Mouse (Mus musculus): ENCODE results near the gene Sipa1l3.

Gene Sipa1l3

GRCm38 (mm10) chr7:29381466-29382040 is 136.9 kb downstream of the Sipa1l3 start:
- DNase-seq (ENCODE audit: low read depth, low spot score), result no peak

- DNase-seq (ENCODE audit: low read depth, low spot score), result no peak
Measured at GRCm38 (mm10) chr7:29374054-29374453, 144.4 kb downstream of the Sipa1l3 start.

GRCm38 (mm10) chr7:29372123-29372522 is 146.3 kb downstream of the Sipa1l3 start:
- no peak for DNase-seq (ENCODE audit: low read depth, low spot score)

- DNase-seq (ENCODE audit: low read depth, low spot score), result no peak
Measured at GRCm38 (mm10) chr7:29370031-29370430, 148.4 kb downstream of the Sipa1l3 start.

GRCm38 (mm10) chr7:29368004-29368320 is 150.5 kb downstream of the Sipa1l3 start:
- no peak for DNase-seq (ENCODE audit: low read depth, low spot score)

GRCm38 (mm10) chr7:29367166-29368003 is 151.1 kb downstream of the Sipa1l3 start:
- DNase-seq (ENCODE audit: low read depth, low spot score), result no peak

GRCm38 (mm10) chr7:29364052-29364451 is 154.4 kb downstream of the Sipa1l3 start:
- no peak for DNase-seq (ENCODE audit: low read depth, low spot score)

GRCm38 (mm10) chr7:29361497-29361896 is 156.9 kb downstream of the Sipa1l3 start:
- DNase-seq (ENCODE audit: low read depth, low spot score), result no peak

GRCm38 (mm10) chr7:29355406-29355805 is 163.0 kb downstream of the Sipa1l3 start:
- DNase-seq (ENCODE audit: low read depth, low spot score), result no peak

GRCm38 (mm10) chr7:29354161-29354560 is 164.3 kb downstream of the Sipa1l3 start:
- no peak for DNase-seq (ENCODE audit: low read depth, low spot score)

- DNase-seq (ENCODE audit: low read depth, low spot score), result no peak
Measured at GRCm38 (mm10) chr7:29352246-29352645, 166.2 kb downstream of the Sipa1l3 start.

GRCm38 (mm10) chr7:29350489-29350888 is 168.0 kb downstream of the Sipa1l3 start:
- no peak for DNase-seq (ENCODE audit: low read depth, low spot score)

- DNase-seq (ENCODE audit: low read depth, low spot score), result no peak
Measured at GRCm38 (mm10) chr7:29346212-29346611, 172.2 kb downstream of the Sipa1l3 start.

GRCm38 (mm10) chr7:29345534-29345933 is 172.9 kb downstream of the Sipa1l3 start:
- no peak for DNase-seq (ENCODE audit: low read depth, low spot score)

GRCm38 (mm10) chr7:29343746-29344145 is 174.7 kb downstream of the Sipa1l3 start:
- DNase-seq (ENCODE audit: low read depth, low spot score), result no peak

GRCm38 (mm10) chr7:29342489-29343092 is 175.8 kb downstream of the Sipa1l3 start:
- DNase-seq (ENCODE audit: low read depth, low spot score), result no peak

- no peak for DNase-seq (ENCODE audit: low read depth, low spot score)
Measured at GRCm38 (mm10) chr7:29341722-29342121, 176.7 kb downstream of the Sipa1l3 start.

- no peak for DNase-seq (ENCODE audit: low read depth, low spot score)
Measured at GRCm38 (mm10) chr7:29340838-29341237, 177.6 kb downstream of the Sipa1l3 start.

- no peak for DNase-seq (ENCODE audit: low read depth, low spot score)
Measured at GRCm38 (mm10) chr7:29340247-29340646, 178.2 kb downstream of the Sipa1l3 start.

- DNase-seq (ENCODE audit: low read depth, low spot score), result peak; percentile 45
Measured at GRCm38 (mm10) chr7:29338984-29339679, 179.3 kb downstream of the Sipa1l3 start.

GRCm38 (mm10) chr7:29338351-29338919 is 180.0 kb downstream of the Sipa1l3 start:
- no peak for DNase-seq (ENCODE audit: low read depth, low spot score)

- no peak for DNase-seq (ENCODE audit: low read depth, low spot score)
Measured at GRCm38 (mm10) chr7:29337766-29338165, 180.7 kb downstream of the Sipa1l3 start.
